Mouse (Mus musculus): Measurements from ENCODE around the gene Otud7a. TPM values are rescaled to one million over a fixed set of nuclear protein-coding genes. Genes with fewer than 3 reads are reported as not detected.
"Not testable (repeated sequence)": the region's sequence is repeated elsewhere in the genome, so short reads cannot be mapped to it uniquely, and the experiment has no call there.

The Otud7a gene
- polyA plus RNA-seq, 1 experiment from 2014 or later: 2.6 TPM

- no peaks in the 10 kb centered on the region for H3K36me3 ChIP-seq (replicated peaks)
- H3K9me3 ChIP-seq: no peaks in the 10 kb centered on the region
- H3K4me2 ChIP-seq: no peak overlapping the region
- H3K4me1 ChIP-seq: peaks cover 14% of the 10 kb centered on the region
- H3K4me3 ChIP-seq (replicated peaks): no peak overlapping the region
- 57% methylated on average over 15 of the region's 15 CpGs for WGBS
- ATAC-seq (ENCODE audit: low FRiP score): no peak
- no peak overlapping the region for H3K9ac ChIP-seq
- peak overlapping the region; percentile 61 for H3K27ac ChIP-seq
- H3K27me3 ChIP-seq: no peaks in the 10 kb centered on the region
Measured at GRCm38 (mm10) chr7:63667986-63668741, 223.6 kb downstream of the Otud7a start.

- Histone ChIP-seq H3K4me1 (peaks cover 14% of the 10 kb centered on the region), H3K4me3 (replicated peaks) (no peak overlapping the region), H3K27ac (peak overlapping the region; percentile 61), H3K9me3 (no peaks in the 10 kb centered on the region), H3K36me3 (replicated peaks) (no peaks in the 10 kb centered on the region), H3K4me2 (0 out of 2 replicates have a peak overlapping the region, but pooled peaks have one; percentile 6), H3K27me3 (no peaks in the 10 kb centered on the region), H3K9ac (no peak overlapping the region)
- 73% methylated on average over 14 of the region's 14 CpGs for WGBS
- peak; percentile 74 for ATAC-seq (ENCODE audit: low FRiP score)
Measured at GRCm38 (mm10) chr7:63668951-63669350, 224.4 kb downstream of the Otud7a start.

- not testable (repeated sequence) for H3K4me2 ChIP-seq; H3K27ac ChIP-seq; H3K36me3 ChIP-seq (replicated peaks); H3K9me3 ChIP-seq; H3K4me3 ChIP-seq (replicated peaks); H3K9ac ChIP-seq; H3K27me3 ChIP-seq; ATAC-seq (ENCODE audit: low FRiP score)
- peaks cover 14% of the 10 kb centered on the region for H3K4me1 ChIP-seq
- 82% methylated on average over 1 of the region's 1 CpGs for WGBS
Measured at GRCm38 (mm10) chr7:63670911-63671310, 226.4 kb downstream of the Otud7a start.

- 27% methylated on average over 3 of the region's 3 CpGs for WGBS
- H3K27me3 ChIP-seq: no peaks in the 10 kb centered on the region
- no peak overlapping the region for H3K9ac ChIP-seq
- peak; percentile 84 for ATAC-seq (ENCODE audit: low FRiP score)
- no peaks in the 10 kb centered on the region for H3K36me3 ChIP-seq (replicated peaks)
- H3K4me1 ChIP-seq: peaks cover 14% of the 10 kb centered on the region
- H3K4me3 ChIP-seq (replicated peaks): no peak overlapping the region
- no peaks in the 10 kb centered on the region for H3K9me3 ChIP-seq
- no peak overlapping the region for H3K27ac ChIP-seq
- H3K4me2 ChIP-seq: no peak overlapping the region
Measured at GRCm38 (mm10) chr7:63671904-63672303, 227.4 kb downstream of the Otud7a start.

GRCm38 (mm10) chr7:63676631-63677030 is 232.1 kb downstream of the Otud7a start:
- H3K27ac ChIP-seq: no peak overlapping the region
- no peak overlapping the region for H3K4me3 ChIP-seq (replicated peaks)
- no peaks in the 10 kb centered on the region for H3K27me3 ChIP-seq
- H3K9me3 ChIP-seq: no peaks in the 10 kb centered on the region
- 86% methylated on average over 5 of the region's 5 CpGs for WGBS
- no peak overlapping the region for H3K9ac ChIP-seq
- no peaks in the 10 kb centered on the region for H3K36me3 ChIP-seq (replicated peaks)
- no peaks in the 10 kb centered on the region for H3K4me1 ChIP-seq
- ATAC-seq (ENCODE audit: low FRiP score): no peak
- no peak overlapping the region for H3K4me2 ChIP-seq

GRCm38 (mm10) chr7:63677149-63677548 is 232.6 kb downstream of the Otud7a start:
- H3K4me2 ChIP-seq: no peak overlapping the region
- no peak overlapping the region for H3K27ac ChIP-seq
- no peaks in the 10 kb centered on the region for H3K4me1 ChIP-seq
- ATAC-seq (ENCODE audit: low FRiP score): no peak
- no peaks in the 10 kb centered on the region for H3K27me3 ChIP-seq
- H3K36me3 ChIP-seq (replicated peaks): no peaks in the 10 kb centered on the region
- 78% methylated on average over 2 of the region's 2 CpGs for WGBS
- H3K9ac ChIP-seq: no peak overlapping the region
- H3K9me3 ChIP-seq: no peaks in the 10 kb centered on the region
- H3K4me3 ChIP-seq (replicated peaks): no peak overlapping the region

GRCm38 (mm10) chr7:63687056-63687455 is 242.5 kb downstream of the Otud7a start:
- H3K4me2 ChIP-seq: no peak overlapping the region
- no peaks in the 10 kb centered on the region for H3K36me3 ChIP-seq (replicated peaks)
- H3K27me3 ChIP-seq: no peaks in the 10 kb centered on the region
- H3K4me1 ChIP-seq: no peaks in the 10 kb centered on the region
- ATAC-seq (ENCODE audit: low FRiP score): no peak
- H3K4me3 ChIP-seq (replicated peaks): no peak overlapping the region
- WGBS: 91% methylated on average over 4 of the region's 4 CpGs
- no peaks in the 10 kb centered on the region for H3K9me3 ChIP-seq
- H3K9ac ChIP-seq: no peak overlapping the region
- no peak overlapping the region for H3K27ac ChIP-seq

GRCm38 (mm10) chr7:63697921-63698320 is 253.4 kb downstream of the Otud7a start:
- Histone ChIP-seq H3K9me3 (no peaks in the 10 kb centered on the region), H3K4me2 (no peak overlapping the region), H3K27ac (no peak overlapping the region), H3K4me1 (no peaks in the 10 kb centered on the region), H3K27me3 (no peaks in the 10 kb centered on the region), H3K36me3 (replicated peaks) (no peaks in the 10 kb centered on the region), H3K4me3 (replicated peaks) (no peak overlapping the region), H3K9ac (no peak overlapping the region)
- 88% methylated on average over 4 of the region's 4 CpGs for WGBS
- ATAC-seq (ENCODE audit: low FRiP score): no peak

- H3K9ac ChIP-seq: no peak overlapping the region
- H3K27ac ChIP-seq: no peak overlapping the region
- H3K9me3 ChIP-seq: no peaks in the 10 kb centered on the region
- H3K4me2 ChIP-seq: no peak overlapping the region
- H3K27me3 ChIP-seq: no peaks in the 10 kb centered on the region
- H3K4me3 ChIP-seq (replicated peaks): no peak overlapping the region
- no peaks in the 10 kb centered on the region for H3K4me1 ChIP-seq
- no peak for ATAC-seq (ENCODE audit: low FRiP score)
- 88% methylated on average over 8 of the region's 8 CpGs for WGBS
- H3K36me3 ChIP-seq (replicated peaks): no peaks in the 10 kb centered on the region
Measured at GRCm38 (mm10) chr7:63717903-63718302, 273.4 kb downstream of the Otud7a start.

- H3K9ac ChIP-seq: no peak overlapping the region
- no peak overlapping the region for H3K27ac ChIP-seq
- H3K27me3 ChIP-seq: no peaks in the 10 kb centered on the region
- H3K4me1 ChIP-seq: no peaks in the 10 kb centered on the region
- 87% methylated on average over 13 of the region's 13 CpGs for whole genome bisulfite sequencing
- no peaks in the 10 kb centered on the region for H3K9me3 ChIP-seq
- no peak for ATAC-seq (ENCODE audit: low FRiP score)
- no peak overlapping the region for H3K4me3 ChIP-seq (replicated peaks)
- H3K4me2 ChIP-seq: no peak overlapping the region
- no peaks in the 10 kb centered on the region for H3K36me3 ChIP-seq (replicated peaks)
Measured at GRCm38 (mm10) chr7:63719183-63719944, 274.8 kb downstream of the Otud7a start.

GRCm38 (mm10) chr7:63720682-63721081 is 276.1 kb downstream of the Otud7a start:
- no peaks in the 10 kb centered on the region for H3K4me1 ChIP-seq
- H3K9ac ChIP-seq: no peak overlapping the region
- H3K27ac ChIP-seq: no peak overlapping the region
- ATAC-seq (ENCODE audit: low FRiP score): no peak
- WGBS: 84% methylated on average over 2 of the region's 2 CpGs
- no peak overlapping the region for H3K4me2 ChIP-seq
- H3K27me3 ChIP-seq: no peaks in the 10 kb centered on the region
- no peaks in the 10 kb centered on the region for H3K36me3 ChIP-seq (replicated peaks)
- H3K9me3 ChIP-seq: no peaks in the 10 kb centered on the region
- H3K4me3 ChIP-seq (replicated peaks): no peak overlapping the region

GRCm38 (mm10) chr7:63725040-63725729 is 280.6 kb downstream of the Otud7a start:
- Histone ChIP-seq H3K4me1 (no peaks in the 10 kb centered on the region), H3K9ac (no peak overlapping the region), H3K4me2 (no peak overlapping the region), H3K4me3 (replicated peaks) (no peak overlapping the region), H3K27me3 (no peaks in the 10 kb centered on the region), H3K36me3 (replicated peaks) (no peaks in the 10 kb centered on the region), H3K27ac (no peak overlapping the region), H3K9me3 (no peaks in the 10 kb centered on the region)
- peak; percentile 58; the same call in 1 of the 2 replicates for ATAC-seq (ENCODE audit: low FRiP score)
- 61% methylated on average over 6 of the region's 6 CpGs for WGBS
